Mouse (Mus musculus) adrenal gland, postnatal 0 days (tissue): ENCODE data around the gene Myo19. TPM values are rescaled to one million over a fixed set of nuclear protein-coding genes. Genes with fewer than 3 reads are reported as not detected.

Source experiments
- microRNA-seq: library from miRNA; unstranded; fragments of <30 nt; microRNA quantifications from one replicate; pipeline ENCODE4, GENCODE M21; 2016; ENCODE audit warnings: borderline replicate concordance; ENCODE audit not compliant: insufficient number of aligned reads
- polyA plus RNA-seq: library from polyadenylated mRNA; unstranded; fragments of >200 nt; fragmentation: Nextera tagmentation; extraction: Ambion mirVana; gene quantifications from 2 replicates; pipeline ENCODE4 v1.2.1, GENCODE M21; 2015

The Myo19 gene
- polyA plus RNA-seq, result 2.7 and 3.9 TPM in 2 replicates

DNA sequence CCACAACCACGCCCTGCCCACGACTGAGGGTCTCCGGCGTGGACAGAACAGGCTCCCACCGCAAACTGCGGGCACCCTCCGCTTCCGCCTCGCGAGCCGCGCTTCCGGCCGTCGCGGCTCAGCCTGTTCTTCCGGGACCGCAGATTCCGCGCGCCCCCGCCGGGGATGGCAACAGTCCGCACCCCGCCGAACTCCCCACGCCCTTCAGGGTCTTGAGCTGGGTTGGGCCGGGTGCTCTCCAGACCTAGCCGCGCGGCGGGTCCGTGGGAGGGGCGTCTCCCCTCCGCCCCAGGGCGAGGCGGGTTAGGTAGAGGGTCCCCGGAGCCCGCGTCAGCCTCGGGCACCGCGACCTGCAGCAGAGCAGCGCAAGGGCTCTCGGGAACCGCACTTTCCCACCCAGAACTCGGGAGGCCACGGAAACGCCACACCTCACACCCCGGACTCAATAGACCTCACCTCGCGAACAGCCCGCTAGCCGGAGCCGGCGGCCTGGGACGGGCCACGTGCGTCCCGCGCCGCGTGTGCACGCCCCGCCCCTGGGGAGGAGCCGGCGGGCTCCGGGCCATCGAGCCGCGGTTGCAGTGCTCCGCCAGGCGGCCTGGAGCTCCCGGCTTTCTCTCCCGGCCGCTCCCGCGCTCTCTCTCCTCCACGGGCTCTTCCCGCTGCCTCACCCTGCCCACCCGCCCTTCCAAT is at the start of gene Myo19, which contains the start of gene Pigw:
Myo19 (plus strand) TSS at position 377 of the 693 bp plus-strand sequence.
Pigw (minus strand) TSS at position 514 of the 693 bp plus-strand sequence.

GRCm38 (mm10) chr11:84870337-84871043 is 9.5 kb upstream of the Myo19 start, which contains the start of gene Ggnbp2:
TSS of gene Ggnbp2 (minus strand) at chr11:84870817.

GRCm38 (mm10) chr11:84916053-84916702 is 36.2 kb downstream of the Myo19 start, which contains the start of gene Znhit3:
TSS of gene Znhit3 (minus strand) at chr11:84916366.

DNA sequence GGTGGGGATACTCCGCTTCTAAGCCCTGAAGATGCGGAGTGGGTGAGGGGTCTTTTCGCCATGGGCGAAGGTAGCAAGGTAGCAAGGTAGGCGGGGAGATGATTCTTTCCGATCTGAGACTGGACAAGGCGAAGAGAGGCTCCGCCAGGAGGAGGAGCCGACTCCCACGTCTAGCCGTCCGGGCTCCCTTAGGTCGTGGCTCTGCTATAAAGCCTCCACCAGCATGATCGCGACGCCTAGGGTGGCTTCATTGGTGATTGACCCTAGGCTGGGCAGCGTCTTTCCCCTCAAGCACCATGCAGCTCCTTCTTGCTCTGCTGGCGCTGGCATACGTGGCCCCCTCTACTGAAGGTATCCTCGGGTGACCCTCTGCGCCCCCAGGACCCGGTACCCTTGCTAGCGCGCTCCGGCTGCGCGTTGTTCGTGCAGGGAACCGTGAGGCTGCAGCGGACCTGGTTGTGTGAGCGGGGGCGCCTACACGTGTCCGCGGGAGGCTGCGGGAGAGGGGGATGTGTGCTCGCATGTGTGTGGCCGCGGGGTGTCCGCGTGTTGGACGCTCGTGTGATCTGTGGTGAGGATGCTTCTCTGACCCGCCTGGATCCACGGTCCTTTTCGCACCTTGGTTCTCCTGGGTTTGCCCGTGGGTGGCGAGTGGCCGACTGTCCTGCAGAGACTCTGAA is 77.8 kb downstream of the Myo19 start, which contains the start of gene Car4:
Car4 (plus strand) TSS at position 196 of the 680 bp plus-strand sequence.

Small RNA genes within 50 kb of the gene (microRNA-seq; reads per million reads assigned to microRNA genes)
- not detected for gene Gm23564

Other genes starting within 250 kb of the Myo19 start
- gene Mrm1, start 60.6 kb upstream of the Myo19 start, polyA plus RNA-seq, result 18.9 and 20.0 TPM in 2 replicates
- 20.2 and 36.5 TPM in 2 replicates for gene Dhrs11, start 51.2 kb upstream of the Myo19 start, polyA plus RNA-seq
- gene Ggnbp2, start 9.3 kb upstream of the Myo19 start, polyA plus RNA-seq, result 50.6 and 70.0 TPM in 2 replicates
- 1.6 and 1.8 TPM in 2 replicates for gene Pigw, start 137 bp downstream of the Myo19 start, polyA plus RNA-seq
- 63.0 and 117 TPM in 2 replicates for gene Znhit3, start 36.2 kb downstream of the Myo19 start, polyA plus RNA-seq
- 0.93 and 3.2 TPM in 2 replicates for gene Car4, start 77.6 kb downstream of the Myo19 start, polyA plus RNA-seq